Mouse (Mus musculus) embryonic facial prominence, embryonic 14.5 days (tissue): ENCODE measurements at regions not wholly inside any gene's neighbourhood (a gene's known extent, or its start where the extent isn't known, plus 50 kb on each side); places are given as distances from the start of the nearest gene placed in this dataset.

Source experiments
- ATAC-seq: fragments of 200-750 bp; cut with Nextera tagmentation; 2 replicates; pipeline ENCODE4 v1.8.0; 2017; ENCODE audit warnings: low read depth, moderate number of reproducible peaks, moderate TSS enrichment
- DNase-seq: peaks from one replicate; pipeline ENCODE4 v3.0.0-alpha.2; 2015; ENCODE audit warnings: low spot score
- H3K27ac ChIP-seq: fragments of 300-500 bp; sonication (generic); replicated peaks from 2 replicates; pipeline ENCODE4 v1.5.1; 2014; ENCODE audit warnings: low read depth, mild to moderate bottlenecking, low read length, moderate library complexity
- H3K27me3 ChIP-seq: fragments of 300-500 bp; sonication (generic); replicated peaks from 2 replicates; pipeline ENCODE4 v1.6.1; 2014; ENCODE audit warnings: low read length; ENCODE audit not compliant: control insufficient read depth, insufficient read depth
- H3K36me3 ChIP-seq: fragments of 300-500 bp; sonication (generic); 2 replicates; pipeline ENCODE4 v1.6.1; 2014; ENCODE audit warnings: low read length, mixed read lengths; ENCODE audit not compliant: control insufficient read depth, insufficient read depth
- H3K4me1 ChIP-seq: fragments of 300-500 bp; sonication (generic); 2 replicates; pipeline ENCODE4 v1.6.1; 2014; ENCODE audit warnings: antibody characterized with exemption, low read length; ENCODE audit not compliant: control insufficient read depth, insufficient read depth
- H3K4me2 ChIP-seq: fragments of 300-500 bp; sonication (generic); 2 replicates; pipeline ENCODE4 v1.6.1; 2014; ENCODE audit warnings: low read depth, mild to moderate bottlenecking, low read length, moderate library complexity, mixed read lengths
- H3K4me3 ChIP-seq: fragments of 300-500 bp; sonication (generic); 2 replicates; pipeline ENCODE4 v1.5.1; 2014; ENCODE audit warnings: low read depth, mild to moderate bottlenecking, low read length
- H3K9ac ChIP-seq: fragments of 300-500 bp; sonication (generic); 2 replicates; pipeline ENCODE4 v1.6.1; 2014; ENCODE audit warnings: low read depth, mild to moderate bottlenecking, low read length, moderate library complexity, mixed read lengths
- H3K9me3 ChIP-seq: fragments of 300-500 bp; sonication (generic); 2 replicates; pipeline ENCODE4 v1.6.1; 2016; ENCODE audit warnings: low read length; ENCODE audit not compliant: control insufficient read depth
- WGBS: fragments of 180-500 bp; shearing (Covaris S2); extraction: QIAGEN DNeasy Blood & Tissue Kit; methylation state at CpG from one replicate; pipeline ENCODE4 v1.1.7; 2014; 5-methylcytosine and 5-hydroxymethylcytosine counted together

DNA sequence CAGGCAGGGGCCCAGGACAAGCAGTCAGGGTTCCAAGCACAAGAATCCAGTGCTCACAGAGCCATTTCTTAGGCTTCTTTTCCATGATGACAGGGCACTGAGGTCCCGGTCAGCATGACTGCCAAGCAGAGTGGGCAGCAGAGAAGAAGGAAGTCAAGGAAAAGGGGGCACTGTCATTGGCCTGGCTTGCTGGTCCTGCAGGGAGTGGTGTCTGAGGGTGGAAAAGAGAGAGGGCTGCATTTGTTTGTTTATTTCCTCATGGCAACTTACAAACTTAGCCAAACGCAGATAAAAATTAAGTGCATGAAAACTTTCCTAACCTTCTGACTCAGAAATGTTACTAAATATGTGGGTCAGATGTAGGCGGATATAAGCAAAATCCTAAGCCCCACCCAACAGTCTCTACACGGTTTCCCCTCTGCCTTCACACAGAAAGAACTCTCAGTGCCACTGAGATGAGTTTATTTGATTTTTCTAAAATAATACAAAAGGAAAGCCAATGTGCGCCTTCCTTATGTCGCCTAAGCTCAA lies 244.5 kb downstream of the Mreg start:
- Histone ChIP-seq H3K27ac (no peak overlapping the region), H3K4me3 (no peak overlapping the region), H3K9ac (no peak overlapping the region), H3K9me3 (no peaks in the 10 kb centered on the region), H3K4me2 (no peak overlapping the region), H3K36me3 (no peaks in the 10 kb centered on the region), H3K4me1 (no peaks in the 10 kb centered on the region), H3K27me3 (no peaks in the 10 kb centered on the region)
- WGBS = 85% methylated on average over 6 of the region's 6 CpGs
- no peak for ATAC-seq
- DNase-seq = no peak

GRCm38 (mm10) chr1:71964450-71965126 lies 247.5 kb downstream of the Mreg start:
- Histone ChIP-seq H3K4me3 (no peak overlapping the region), H3K4me2 (no peak overlapping the region), H3K9ac (no peak overlapping the region), H3K27ac (no peak overlapping the region), H3K27me3 (no peaks in the 10 kb centered on the region), H3K4me1 (no peaks in the 10 kb centered on the region), H3K36me3 (no peaks in the 10 kb centered on the region), H3K9me3 (no peaks in the 10 kb centered on the region)
- 86% methylated on average over 4 of the region's 4 CpGs for WGBS
- ATAC-seq (no peak), DNase-seq (no peak)

- H3K9me3 ChIP-seq = no peaks in the 10 kb centered on the region
- H3K27ac ChIP-seq = no peak overlapping the region
- WGBS = 53% methylated on average over 3 of the region's 3 CpGs
- peaks cover 8% of the 10 kb centered on the region; the same call in 1 of the 2 replicates for H3K4me1 ChIP-seq
- H3K4me2 ChIP-seq = no peak overlapping the region
- no peaks in the 10 kb centered on the region for H3K36me3 ChIP-seq
- H3K9ac ChIP-seq = no peak overlapping the region
- DNase-seq = no peak
- H3K4me3 ChIP-seq = no peak overlapping the region
- no peaks in the 10 kb centered on the region for H3K27me3 ChIP-seq
- no peak for ATAC-seq
Observed at GRCm38 (mm10) chr1:71956940-71957339, 255.2 kb downstream of the Mreg start.

- ATAC-seq = no peak
- Histone ChIP-seq H3K36me3 (no peaks in the 10 kb centered on the region), H3K27ac (no peak overlapping the region), H3K9me3 (no peaks in the 10 kb centered on the region), H3K9ac (no peak overlapping the region), H3K4me2 (no peak overlapping the region), H3K27me3 (no peaks in the 10 kb centered on the region), H3K4me1 (peaks cover 8% of the 10 kb centered on the region; the same call in 1 of the 2 replicates), H3K4me3 (no peak overlapping the region)
- no peak for DNase-seq
Observed at GRCm38 (mm10) chr1:71955331-71955730, 256.8 kb downstream of the Mreg start.

GRCm38 (mm10) chr1:71953292-71953691 lies 258.8 kb downstream of the Mreg start:
- Histone ChIP-seq H3K27ac (0 out of 2 replicates have a peak overlapping the region, but pooled peaks have one; percentile 1), H3K36me3 (no peaks in the 10 kb centered on the region), H3K4me2 (no peak overlapping the region), H3K27me3 (no peaks in the 10 kb centered on the region), H3K9ac (no peak overlapping the region), H3K9me3 (no peaks in the 10 kb centered on the region), H3K4me1 (peaks cover 8% of the 10 kb centered on the region; the same call in 1 of the 2 replicates), H3K4me3 (no peak overlapping the region)
- peak; percentile 78 for DNase-seq
- ATAC-seq = peak; percentile 62; the same call in 1 of the 2 replicates
- 32% methylated on average over 6 of the region's 6 CpGs for WGBS

DNA sequence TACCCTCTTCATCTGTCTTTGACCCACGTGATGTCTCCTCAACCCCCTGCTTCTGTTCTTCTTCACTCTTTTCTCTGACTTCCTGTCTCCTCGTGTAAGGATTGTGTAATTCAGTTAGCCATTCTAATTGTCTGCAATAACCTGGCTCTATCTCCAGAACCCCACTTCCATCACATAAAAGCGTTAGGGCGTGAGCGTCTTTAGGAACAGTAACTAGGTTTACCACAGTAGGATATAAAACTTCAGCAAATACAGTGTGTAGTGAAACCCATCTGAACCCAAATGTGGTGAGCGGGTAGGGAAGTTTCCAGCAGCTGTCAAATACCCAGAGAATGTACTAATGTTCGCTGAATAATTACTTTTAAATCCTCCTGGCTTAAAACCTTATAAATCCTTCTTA lies 262.6 kb downstream of the Mreg start:
- no peak for DNase-seq
- 76% methylated on average over 7 of the region's 7 CpGs for WGBS
- no peak for ATAC-seq
- H3K9me3 ChIP-seq = no peaks in the 10 kb centered on the region
- no peak overlapping the region for H3K27ac ChIP-seq
- no peak overlapping the region for H3K9ac ChIP-seq
- no peak overlapping the region for H3K4me2 ChIP-seq
- H3K36me3 ChIP-seq = no peaks in the 10 kb centered on the region
- H3K27me3 ChIP-seq = no peaks in the 10 kb centered on the region
- no peak overlapping the region for H3K4me3 ChIP-seq
- H3K4me1 ChIP-seq = peaks cover 8% of the 10 kb centered on the region; the same call in 1 of the 2 replicates

DNA sequence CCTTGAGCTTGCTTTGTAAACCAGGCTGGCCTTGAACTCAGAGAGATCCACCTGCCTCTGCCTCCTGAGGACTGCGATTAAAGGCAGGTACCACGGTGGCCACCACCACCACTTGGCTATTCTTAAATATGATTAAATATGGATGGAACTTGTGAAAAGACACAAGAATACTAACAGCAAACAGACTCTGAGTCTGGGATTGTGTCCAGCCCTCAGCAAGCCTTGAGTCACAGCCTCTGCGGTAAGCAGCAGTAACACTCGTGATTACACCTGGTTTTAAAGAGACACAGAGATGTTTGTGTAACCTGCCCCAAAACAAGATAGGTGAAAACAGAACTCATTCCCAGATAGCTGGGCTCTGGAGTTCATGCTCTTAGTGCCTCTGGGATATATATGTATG lies 263.4 kb downstream of the Mreg start:
- Histone ChIP-seq H3K4me1 (peaks cover 8% of the 10 kb centered on the region; the same call in 1 of the 2 replicates), H3K27me3 (no peaks in the 10 kb centered on the region), H3K36me3 (no peaks in the 10 kb centered on the region), H3K9me3 (no peaks in the 10 kb centered on the region), H3K9ac (no peak overlapping the region), H3K4me2 (no peak overlapping the region), H3K4me3 (no peak overlapping the region), H3K27ac (no peak overlapping the region)
- DNase-seq (no peak), ATAC-seq (no peak)
- 89% methylated on average over 4 of the region's 4 CpGs for WGBS

DNA sequence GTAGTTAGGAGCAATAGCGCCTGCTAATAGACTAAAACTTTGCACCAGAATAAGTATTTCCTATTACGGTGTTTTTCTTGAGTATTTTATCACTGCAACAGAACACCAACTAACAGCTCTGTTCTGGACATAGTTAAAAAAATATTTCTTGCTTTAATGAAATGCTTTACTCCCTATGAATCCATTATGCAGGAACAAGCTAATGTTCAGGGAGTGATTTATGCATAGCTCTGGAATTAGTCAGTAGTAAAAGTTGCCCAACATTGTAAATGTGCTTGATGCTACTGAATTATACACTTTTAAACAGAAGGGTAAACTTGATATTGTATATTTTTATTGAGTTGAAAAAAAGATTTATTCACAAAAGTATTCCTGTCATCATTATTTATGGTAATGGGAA lies 264.6 kb downstream of the Mreg start:
- Histone ChIP-seq H3K4me1 (peaks cover 2% of the 10 kb centered on the region; the same call in 1 of the 2 replicates), H3K36me3 (no peaks in the 10 kb centered on the region), H3K27me3 (no peaks in the 10 kb centered on the region), H3K4me3 (no peak overlapping the region), H3K9me3 (no peaks in the 10 kb centered on the region), H3K9ac (no peak overlapping the region), H3K4me2 (no peak overlapping the region), H3K27ac (no peak overlapping the region)
- 88% methylated on average over 2 of the region's 2 CpGs for WGBS
- no peak for ATAC-seq
- no peak for DNase-seq

DNA sequence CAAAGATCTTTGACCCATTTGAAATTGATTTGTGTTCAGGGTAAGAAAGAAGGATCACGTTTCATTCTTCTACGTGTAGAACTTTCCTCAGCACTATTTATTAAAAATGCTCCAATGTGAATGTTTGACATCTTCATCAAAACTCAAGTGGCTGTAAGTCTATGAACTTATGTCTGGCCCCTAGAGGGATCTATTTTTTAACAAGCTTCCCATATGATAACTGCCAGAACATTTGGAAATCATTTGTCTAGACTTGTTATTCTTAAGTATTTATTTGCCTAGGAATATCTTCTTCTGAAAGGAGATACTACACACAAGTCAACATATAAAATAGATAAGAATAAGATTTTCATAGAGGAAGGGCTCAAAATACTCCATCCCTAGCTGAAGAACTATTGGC lies 265.2 kb downstream of the Mreg start:
- ATAC-seq = no peak
- peak; percentile 32 for DNase-seq
- H3K4me2 ChIP-seq = no peak overlapping the region
- no peak overlapping the region for H3K27ac ChIP-seq
- no peaks in the 10 kb centered on the region for H3K36me3 ChIP-seq
- no peak overlapping the region for H3K9ac ChIP-seq
- H3K4me1 ChIP-seq = no peaks in the 10 kb centered on the region
- no peak overlapping the region for H3K4me3 ChIP-seq
- 39% methylated on average over 2 of the region's 2 CpGs for WGBS
- no peaks in the 10 kb centered on the region for H3K27me3 ChIP-seq
- no peaks in the 10 kb centered on the region for H3K9me3 ChIP-seq
